Mouse (Mus musculus) cerebellum, adult 2 months (tissue): Measurements from ENCODE around the gene Sh3rf3.

Experiments used
- CTCF ChIP-seq: fragments of 200-500 bp; IDR thresholded peaks from 2 replicates; pipeline ENCODE4 v1.5.1; 2011; ENCODE audit warnings: low read depth, mild to moderate bottlenecking, control low read depth, low read length, moderate library complexity, borderline replicate concordance; ENCODE audit not compliant: insufficient read depth
- POLR2A ChIP-seq: fragments of 200-500 bp; IDR thresholded peaks from 2 replicates; pipeline ENCODE4 v1.6.1; 2011; ENCODE audit warnings: low read length, control low read depth, borderline replicate concordance; ENCODE audit not compliant: insufficient read depth

GRCm38 (mm10) chr10:58843100-58843499 lies 29.9 kb downstream of the Sh3rf3 start:
- no peak for TF ChIP-seq CTCF
- no peak for TF ChIP-seq POLR2A
